Mouse (Mus musculus): ENCODE measurements around the gene Sec23b.

The Sec23b gene

GRCm38 (mm10) chr2:144555820-144556552 lies at the start of gene Sec23b:
Sec23b (plus strand) TSS chr2:144556229.
- no peaks in the 10 kb centered on the region for H3K9me3 ChIP-seq (ENCODE audit: low read length)
- H3K4me3 ChIP-seq (replicated peaks; ENCODE audit: low read length) = peak within 1 kb of the TSS; percentile 88
- H3K36me3 ChIP-seq (ENCODE audit: insufficient read depth, low read length) = peaks cover 8% of the 10 kb centered on the region; the same call in 1 of the 2 replicates
- TF ChIP-seq POU5F1 (IDR thresholded peaks at IDR 0.05; ENCODE audit: borderline replicate concordance, low read length) (no peak), CTCF (conservative IDR thresholded peaks at IDR 0.05; ENCODE audit: low read length) (no peak), NANOG (IDR thresholded peaks at IDR 0.05; ENCODE audit: borderline replicate concordance, low read length) (no peak)
- no peaks in the 10 kb centered on the region for H3K27me3 ChIP-seq (ENCODE audit: insufficient read depth, low read length)
- peaks cover under 1% of the 10 kb centered on the region; the same call in 1 of the 2 replicates for H3K4me1 ChIP-seq (replicated peaks; ENCODE audit: low read depth, low read length)

GRCm38 (mm10) chr2:144514619-144515018 lies 41.4 kb upstream of the Sec23b start:
- Histone ChIP-seq H3K27me3 (ENCODE audit: insufficient read depth, low read length) (no peaks in the 10 kb centered on the region), H3K4me1 (replicated peaks; ENCODE audit: low read depth, low read length) (no peaks in the 10 kb centered on the region), H3K4me3 (replicated peaks; ENCODE audit: low read length) (no peak overlapping the region), H3K9me3 (ENCODE audit: low read length) (no peaks in the 10 kb centered on the region), H3K36me3 (ENCODE audit: insufficient read depth, low read length) (no peaks in the 10 kb centered on the region)
- TF ChIP-seq CTCF (conservative IDR thresholded peaks at IDR 0.05; ENCODE audit: low read length) = no peak
- no peak for TF ChIP-seq NANOG (IDR thresholded peaks at IDR 0.05; ENCODE audit: borderline replicate concordance, low read length)
- TF ChIP-seq POU5F1 (IDR thresholded peaks at IDR 0.05; ENCODE audit: borderline replicate concordance, low read length) = no peak

- no peaks in the 10 kb centered on the region for H3K9me3 ChIP-seq (ENCODE audit: low read length)
- TF ChIP-seq POU5F1 (IDR thresholded peaks at IDR 0.05; ENCODE audit: borderline replicate concordance, low read length) (no peak), CTCF (conservative IDR thresholded peaks at IDR 0.05; ENCODE audit: low read length) (no peak), NANOG (IDR thresholded peaks at IDR 0.05; ENCODE audit: borderline replicate concordance, low read length) (no peak)
- no peaks in the 10 kb centered on the region for H3K27me3 ChIP-seq (ENCODE audit: insufficient read depth, low read length)
- no peak overlapping the region for H3K4me3 ChIP-seq (replicated peaks; ENCODE audit: low read length)
- no peaks in the 10 kb centered on the region for H3K4me1 ChIP-seq (replicated peaks; ENCODE audit: low read depth, low read length)
- no peaks in the 10 kb centered on the region for H3K36me3 ChIP-seq (ENCODE audit: insufficient read depth, low read length)
Observed at GRCm38 (mm10) chr2:144519772-144520171, 36.3 kb upstream of the Sec23b start.

GRCm38 (mm10) chr2:144525856-144526255 lies 30.2 kb upstream of the Sec23b start:
- Histone ChIP-seq H3K9me3 (ENCODE audit: low read length) (no peaks in the 10 kb centered on the region), H3K36me3 (ENCODE audit: insufficient read depth, low read length) (peaks cover 16% of the 10 kb centered on the region), H3K27me3 (ENCODE audit: insufficient read depth, low read length) (peaks cover 13% of the 10 kb centered on the region), H3K4me1 (replicated peaks; ENCODE audit: low read depth, low read length) (peaks cover 20% of the 10 kb centered on the region), H3K4me3 (replicated peaks; ENCODE audit: low read length) (no peak overlapping the region)
- TF ChIP-seq NANOG (IDR thresholded peaks at IDR 0.05; ENCODE audit: borderline replicate concordance, low read length) = no peak
- TF ChIP-seq POU5F1 (IDR thresholded peaks at IDR 0.05; ENCODE audit: borderline replicate concordance, low read length) = no peak
- TF ChIP-seq CTCF (conservative IDR thresholded peaks at IDR 0.05; ENCODE audit: low read length) = no peak

DNA sequence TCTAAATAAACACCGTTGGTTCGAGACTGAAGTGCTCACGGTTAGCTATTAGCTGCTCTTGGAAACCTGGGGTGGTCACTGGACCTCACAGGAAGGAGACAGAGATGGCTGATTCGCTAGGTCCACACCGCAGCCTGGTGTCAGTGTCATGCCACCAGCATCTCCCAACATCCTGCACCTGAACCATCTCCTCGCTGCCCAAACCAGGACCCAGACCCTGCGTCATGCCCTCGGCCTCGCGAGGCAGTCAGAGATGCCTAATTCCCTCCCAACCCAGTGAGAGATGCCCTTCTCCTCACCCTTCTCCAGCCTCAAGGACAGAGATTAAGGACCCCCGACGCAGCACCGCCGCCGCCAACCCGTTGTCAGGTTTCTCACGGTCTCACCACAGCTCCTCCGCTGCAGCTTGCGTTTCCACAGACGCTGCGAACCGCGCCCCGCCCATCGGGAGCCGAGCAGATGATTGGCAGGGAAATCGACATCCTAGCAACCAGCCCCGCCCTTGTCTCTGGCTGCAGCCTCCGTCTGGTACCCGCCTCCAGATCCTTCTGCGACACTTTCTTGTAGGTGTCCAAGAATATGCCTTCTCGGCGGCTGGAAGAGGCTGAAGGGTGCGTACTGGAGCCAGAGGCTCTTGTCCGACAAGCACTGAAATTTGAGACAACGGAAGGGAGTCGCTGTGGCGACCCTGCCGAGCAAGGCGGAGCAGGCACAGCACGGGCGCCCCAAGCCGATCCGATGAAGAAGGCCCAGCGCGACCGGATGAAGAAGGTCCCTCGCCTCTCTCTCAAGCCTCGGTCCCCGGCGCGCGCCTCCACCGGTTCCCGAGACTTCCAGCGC lies 28.8 kb upstream of the Sec23b start, which contains the start of the genes Dzank1 and Polr3f:
Gene Dzank1, minus strand, starts transcription at position 434 of the 840 bp plus-strand sequence.
Gene Polr3f, plus strand, starts transcription at position 738 of the 840 bp plus-strand sequence.
- no peaks in the 10 kb centered on the region for H3K9me3 ChIP-seq (ENCODE audit: low read length)
- H3K4me1 ChIP-seq (replicated peaks; ENCODE audit: low read depth, low read length) = peaks cover 20% of the 10 kb centered on the region
- peak within 1 kb of the TSS; percentile 97 for H3K4me3 ChIP-seq (replicated peaks; ENCODE audit: low read length)
- H3K36me3 ChIP-seq (ENCODE audit: insufficient read depth, low read length) = peaks cover 25% of the 10 kb centered on the region
- peaks cover 13% of the 10 kb centered on the region for H3K27me3 ChIP-seq (ENCODE audit: insufficient read depth, low read length)
- TF ChIP-seq CTCF (conservative IDR thresholded peaks at IDR 0.05; ENCODE audit: low read length) = no peak

- H3K4me3 ChIP-seq (replicated peaks; ENCODE audit: low read length) = peak overlapping the region; percentile 97
- H3K9me3 ChIP-seq (ENCODE audit: low read length) = no peaks in the 10 kb centered on the region
- TF ChIP-seq NANOG (IDR thresholded peaks at IDR 0.05; ENCODE audit: borderline replicate concordance, low read length) (no peak), CTCF (conservative IDR thresholded peaks at IDR 0.05; ENCODE audit: low read length) (no peak)
- H3K27me3 ChIP-seq (ENCODE audit: insufficient read depth, low read length) = peaks cover 13% of the 10 kb centered on the region
- H3K4me1 ChIP-seq (replicated peaks; ENCODE audit: low read depth, low read length) = peaks cover 20% of the 10 kb centered on the region
- H3K36me3 ChIP-seq (ENCODE audit: insufficient read depth, low read length) = peaks cover 31% of the 10 kb centered on the region
Observed at GRCm38 (mm10) chr2:144527821-144528174, 28.2 kb upstream of the Sec23b start.

DNA sequence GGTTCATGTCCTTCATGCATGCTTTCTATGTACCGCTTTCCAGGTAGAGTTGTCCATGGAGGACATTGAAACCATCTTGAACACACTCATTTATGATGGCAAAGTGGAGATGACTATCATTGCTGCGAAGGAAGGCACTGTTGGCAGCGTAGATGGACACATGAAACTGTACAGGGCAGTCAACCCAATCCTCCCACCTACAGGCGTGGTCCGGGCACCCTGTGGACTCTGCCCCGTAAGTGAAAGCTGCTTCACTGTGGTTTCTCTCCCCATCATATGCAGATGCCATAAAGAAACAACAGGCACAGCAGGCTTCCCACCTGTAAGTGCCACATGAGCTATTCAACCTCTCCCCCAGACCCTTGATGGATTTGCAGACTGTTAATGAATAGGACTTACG lies 18.9 kb upstream of the Sec23b start:
- H3K27me3 ChIP-seq (ENCODE audit: insufficient read depth, low read length) = no peaks in the 10 kb centered on the region
- TF ChIP-seq NANOG (IDR thresholded peaks at IDR 0.05; ENCODE audit: borderline replicate concordance, low read length) (no peak), CTCF (conservative IDR thresholded peaks at IDR 0.05; ENCODE audit: low read length) (no peak), POU5F1 (IDR thresholded peaks at IDR 0.05; ENCODE audit: borderline replicate concordance, low read length) (no peak)
- no peaks in the 10 kb centered on the region for H3K9me3 ChIP-seq (ENCODE audit: low read length)
- H3K4me1 ChIP-seq (replicated peaks; ENCODE audit: low read depth, low read length) = no peaks in the 10 kb centered on the region
- H3K4me3 ChIP-seq (replicated peaks; ENCODE audit: low read length) = no peak overlapping the region
- peaks cover 91% of the 10 kb centered on the region for H3K36me3 ChIP-seq (ENCODE audit: insufficient read depth, low read length)

DNA sequence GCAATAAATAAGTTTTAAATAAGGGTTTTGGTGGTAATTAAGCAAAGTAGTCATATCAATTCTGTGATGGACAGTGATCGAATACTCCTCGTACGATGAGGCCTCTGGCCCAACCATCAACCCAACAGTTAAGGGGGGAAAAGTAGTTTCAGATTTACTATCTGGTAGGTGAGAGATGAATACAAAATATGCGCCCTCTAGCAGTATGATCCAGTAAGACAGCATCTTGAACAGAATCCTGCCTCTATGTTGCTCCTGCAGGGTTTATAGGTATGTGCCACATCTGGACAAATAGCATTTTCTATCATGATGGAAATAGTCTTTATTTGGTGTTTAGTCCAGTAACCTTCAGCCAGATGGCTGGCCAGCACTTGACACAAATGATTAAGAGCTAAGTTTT lies 14.8 kb upstream of the Sec23b start:
- peaks cover 82% of the 10 kb centered on the region for H3K36me3 ChIP-seq (ENCODE audit: insufficient read depth, low read length)
- H3K4me1 ChIP-seq (replicated peaks; ENCODE audit: low read depth, low read length) = no peaks in the 10 kb centered on the region
- no peak for TF ChIP-seq POU5F1 (IDR thresholded peaks at IDR 0.05; ENCODE audit: borderline replicate concordance, low read length)
- no peak for TF ChIP-seq CTCF (conservative IDR thresholded peaks at IDR 0.05; ENCODE audit: low read length)
- TF ChIP-seq NANOG (IDR thresholded peaks at IDR 0.05; ENCODE audit: borderline replicate concordance, low read length) = no peak
- no peaks in the 10 kb centered on the region for H3K27me3 ChIP-seq (ENCODE audit: insufficient read depth, low read length)
- no peak overlapping the region for H3K4me3 ChIP-seq (replicated peaks; ENCODE audit: low read length)
- H3K9me3 ChIP-seq (ENCODE audit: low read length) = no peaks in the 10 kb centered on the region

All from E14TG2a.4 (cell line).